Mouse (Mus musculus): ENCODE results near the gene Phlpp1.

Gene Phlpp1

DNA sequence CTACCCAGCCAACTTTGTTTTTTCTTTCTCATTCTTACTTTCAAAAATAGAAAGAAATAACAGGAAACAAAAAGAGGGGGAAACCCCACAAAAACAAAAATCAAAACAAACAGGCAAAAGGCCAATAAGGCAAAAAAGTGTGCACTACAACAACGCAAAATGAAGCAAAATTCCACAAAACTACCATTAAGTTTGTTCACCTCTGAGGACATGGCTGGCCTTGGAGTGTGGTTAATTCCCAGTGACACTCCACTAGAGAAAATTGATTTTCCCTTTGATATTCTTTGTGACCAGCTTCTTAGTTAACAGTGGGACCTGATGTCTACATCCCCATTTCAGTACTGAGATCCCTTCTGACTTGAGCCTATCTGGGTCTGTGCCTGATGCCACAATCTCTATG, 202.1 kb downstream of the Phlpp1 start:
- in situ Hi-C loops (cut with MboI, MseI): no loop called here

DNA sequence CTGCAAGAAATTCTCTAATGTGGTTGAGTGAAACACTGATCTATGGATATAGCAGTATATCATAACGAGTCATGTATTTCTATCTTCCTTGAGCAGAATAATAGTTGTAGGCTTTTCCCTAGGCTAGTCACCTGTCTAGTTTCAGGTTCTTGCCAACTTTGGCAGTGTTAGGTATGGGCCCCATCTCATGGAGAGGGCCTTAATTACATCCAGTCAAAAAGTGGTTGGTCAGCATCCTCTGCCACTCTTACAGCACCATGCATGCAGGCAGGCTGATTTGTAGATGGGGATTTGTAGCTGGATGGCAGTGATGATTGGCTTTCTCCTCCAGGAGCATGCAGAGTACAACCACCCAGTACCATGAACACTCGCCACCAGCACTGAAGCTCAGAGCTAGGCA, 202.7 kb downstream of the Phlpp1 start:
- in situ Hi-C loops (cut with MboI, MseI): no loop called here

GRCm38 (mm10) chr1:106374971-106375370, 203.4 kb downstream of the Phlpp1 start:
- in situ Hi-C loops (cut with MboI, MseI): no loop called here

- in situ Hi-C loops (cut with MboI, MseI): no loop called here
Observed at GRCm38 (mm10) chr1:106376003-106376402, 204.5 kb downstream of the Phlpp1 start.

GRCm38 (mm10) chr1:106380465-106380864, 208.9 kb downstream of the Phlpp1 start:
- in situ Hi-C loops (cut with MboI, MseI): no loop called here

- in situ Hi-C loops (cut with MboI, MseI): loop anchor here in 1 of 2 experiments (5.0 kb wide), 1 partner anchor 219 kb away; no protein-coding TSS in a partner anchor
Observed at GRCm38 (mm10) chr1:106386542-106386941, 215.0 kb downstream of the Phlpp1 start.

- in situ Hi-C loops (cut with MboI, MseI): loop anchor here in 1 of 2 experiments (5.0 kb wide), 1 partner anchor 220 kb away; no protein-coding TSS in a partner anchor
Observed at GRCm38 (mm10) chr1:106387264-106387663, 215.7 kb downstream of the Phlpp1 start.

DNA sequence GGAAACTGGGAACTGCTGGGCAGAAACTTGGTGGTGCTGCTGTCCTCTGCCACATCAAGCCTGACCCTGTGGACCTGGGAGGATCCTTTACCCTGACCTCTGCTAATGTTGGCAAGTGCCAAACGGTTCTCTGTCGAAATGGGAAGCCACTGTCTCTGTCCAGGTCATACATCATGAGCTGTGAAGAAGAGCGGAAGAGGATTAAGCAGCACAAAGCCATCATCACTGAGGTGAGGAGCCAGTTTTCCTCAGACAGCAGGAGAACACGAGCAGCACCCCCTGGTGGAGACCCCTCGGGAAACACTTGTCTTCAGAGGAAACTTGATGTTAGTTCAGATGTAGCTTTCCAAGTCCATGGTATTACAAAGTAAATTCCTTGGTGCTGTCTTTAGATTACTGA, 218.1 kb downstream of the Phlpp1 start:
- in situ Hi-C loops (cut with MboI, MseI): loop anchor here (5.0 kb wide), 5 partner anchors 222 to 497 kb away; no protein-coding TSS in a partner anchor

DNA sequence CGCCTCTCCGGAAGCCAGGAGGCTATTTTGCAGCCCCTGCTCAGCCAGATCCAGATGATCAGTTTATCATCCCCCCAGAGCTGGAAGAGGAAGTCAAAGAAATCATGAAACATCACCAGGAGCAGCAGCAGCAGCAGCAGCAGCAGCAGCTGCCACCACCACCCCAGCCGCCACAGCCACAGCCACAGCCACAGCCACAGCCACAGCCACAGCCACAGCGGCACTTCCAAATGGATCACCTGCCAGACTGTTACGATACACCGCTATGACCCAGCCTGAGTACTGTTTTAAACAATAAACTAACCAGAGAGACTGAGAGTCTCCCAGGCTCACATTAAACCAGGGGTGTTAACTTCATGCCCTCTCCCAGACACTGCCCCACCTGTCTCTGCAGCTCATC, 221.5 kb downstream of the Phlpp1 start:
- in situ Hi-C loops (cut with MboI, MseI): loop anchor here (5.0 kb wide), 5 partner anchors 226 to 501 kb away; no protein-coding TSS in a partner anchor

GRCm38 (mm10) chr1:106394678-106395077, 223.1 kb downstream of the Phlpp1 start:
- in situ Hi-C loops (cut with MboI, MseI): loop anchor here (5.0 kb wide), 5 partner anchors 227 to 502 kb away; no protein-coding TSS in a partner anchor

GRCm38 (mm10) chr1:106395476-106395875, 223.9 kb downstream of the Phlpp1 start:
- in situ Hi-C loops (cut with MboI, MseI): no loop called here

DNA sequence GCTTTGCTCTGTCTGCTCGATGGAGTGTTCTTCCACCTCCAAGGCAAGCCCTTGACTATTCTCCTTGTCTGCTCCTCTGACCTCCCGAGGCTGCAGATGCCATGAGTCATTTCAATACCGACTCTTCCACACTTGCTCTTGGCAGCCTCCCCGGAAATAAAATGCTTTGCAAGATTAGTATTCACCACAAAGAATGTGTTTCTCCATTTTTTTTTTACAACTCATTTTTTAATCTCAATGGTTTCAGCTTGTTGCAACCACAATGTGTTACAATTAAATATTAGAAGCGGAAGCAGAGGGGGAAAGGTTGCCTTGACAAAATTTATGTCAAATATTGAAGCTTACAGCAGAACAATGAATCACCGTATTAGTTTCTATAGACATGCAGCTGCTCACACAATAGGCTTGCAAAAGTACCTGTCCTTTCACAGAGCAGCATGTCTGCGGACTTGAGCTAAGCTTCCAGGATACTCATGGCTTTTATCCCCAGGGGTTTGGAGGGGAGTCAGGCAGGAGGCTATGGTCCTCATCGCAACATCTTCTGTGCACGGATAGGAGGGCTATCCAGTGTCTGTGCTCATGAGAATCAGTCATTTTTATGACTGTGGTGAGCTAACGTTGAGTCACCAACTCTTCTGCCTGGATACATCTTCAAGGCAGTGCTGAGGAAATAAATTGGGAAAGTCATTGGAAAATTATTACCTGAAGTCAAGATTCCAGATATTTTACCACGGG, 229.5 kb downstream of the Phlpp1 start:
- in situ Hi-C loops (cut with MboI, MseI): loop anchor here in 1 of 2 experiments (5.0 kb wide), 1 partner anchor 619 kb away; the partner anchor contains the start of gene Tnfrsf11a

DNA sequence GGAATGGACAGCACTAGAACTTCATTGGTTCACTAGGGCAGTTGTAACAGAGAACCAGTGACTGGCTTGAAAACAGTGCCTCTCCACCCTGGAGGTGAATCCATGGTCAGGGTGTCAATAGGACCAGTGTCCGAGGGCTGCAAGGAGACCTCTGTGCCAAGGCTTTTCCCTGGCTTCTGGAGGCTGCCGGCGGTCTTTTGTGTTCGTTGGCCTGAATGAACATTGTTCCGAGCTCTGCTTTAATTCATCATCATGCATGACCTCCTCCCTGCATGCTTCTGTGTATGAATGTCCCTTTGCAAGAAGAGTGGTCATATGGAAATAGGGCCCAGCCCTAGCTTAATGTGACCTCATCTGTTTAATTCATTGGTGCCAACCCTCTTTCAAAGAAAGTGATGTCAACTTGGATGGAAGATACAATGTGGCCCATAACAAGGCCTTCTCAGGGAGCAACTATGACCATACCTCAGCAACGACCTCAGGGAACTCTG, 231.5 kb downstream of the Phlpp1 start:
- in situ Hi-C loops (cut with MboI, MseI): loop anchor here in 1 of 2 experiments (5.0 kb wide), 1 partner anchor 621 kb away; the partner anchor contains the start of gene Tnfrsf11a

GRCm38 (mm10) chr1:106406852-106407251, 235.3 kb downstream of the Phlpp1 start:
- in situ Hi-C loops (cut with MboI, MseI): loop anchor here in 1 of 2 experiments (5.0 kb wide), 1 partner anchor 410 kb away; no protein-coding TSS in a partner anchor

DNA sequence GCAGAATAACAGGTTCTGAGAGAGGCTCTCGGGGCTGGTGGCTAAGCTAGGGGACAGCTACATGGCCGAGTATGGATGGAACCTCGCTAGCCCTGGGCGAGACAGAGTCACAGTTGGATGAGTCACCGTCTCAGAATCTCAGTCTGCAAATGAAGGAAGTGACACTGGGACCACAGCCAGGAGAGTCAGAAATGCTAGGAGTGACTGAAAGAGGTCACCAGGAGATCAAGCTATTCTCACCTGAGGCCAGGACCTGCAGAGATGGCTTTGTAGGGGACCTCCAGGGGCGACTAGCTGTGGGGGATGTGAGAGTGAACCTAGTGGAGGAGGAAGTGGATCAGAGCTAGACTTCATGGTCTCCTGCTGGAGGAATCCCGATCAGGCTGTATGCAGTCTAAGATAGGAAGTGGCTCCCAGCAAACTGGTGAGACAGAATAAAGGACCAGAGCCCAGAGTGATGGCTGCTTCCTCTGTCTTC, 236.4 kb downstream of the Phlpp1 start:
- in situ Hi-C loops (cut with MboI, MseI): loop anchor here in 1 of 2 experiments (5.0 kb wide), 1 partner anchor 409 kb away; no protein-coding TSS in a partner anchor

DNA sequence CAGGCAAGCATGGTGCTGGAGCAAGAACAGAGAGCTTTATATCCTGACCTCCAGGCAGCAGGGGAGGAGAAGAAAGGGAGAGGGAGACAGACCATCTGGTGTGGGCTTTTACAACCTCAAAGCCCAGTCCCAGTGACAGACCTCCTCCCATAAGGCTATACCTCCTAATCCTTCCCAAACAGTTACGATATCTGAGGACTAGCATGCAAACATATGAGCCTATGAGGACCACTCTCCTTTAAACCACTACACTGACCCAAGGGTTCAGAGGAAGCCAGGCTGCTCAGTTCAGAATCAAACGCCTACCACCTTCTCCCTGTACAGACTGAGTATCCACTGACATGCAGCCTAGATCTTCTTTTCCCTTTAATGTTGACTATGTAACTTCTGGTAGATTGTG, 239.3 kb downstream of the Phlpp1 start:
- in situ Hi-C loops (cut with MboI, MseI): no loop called here

DNA sequence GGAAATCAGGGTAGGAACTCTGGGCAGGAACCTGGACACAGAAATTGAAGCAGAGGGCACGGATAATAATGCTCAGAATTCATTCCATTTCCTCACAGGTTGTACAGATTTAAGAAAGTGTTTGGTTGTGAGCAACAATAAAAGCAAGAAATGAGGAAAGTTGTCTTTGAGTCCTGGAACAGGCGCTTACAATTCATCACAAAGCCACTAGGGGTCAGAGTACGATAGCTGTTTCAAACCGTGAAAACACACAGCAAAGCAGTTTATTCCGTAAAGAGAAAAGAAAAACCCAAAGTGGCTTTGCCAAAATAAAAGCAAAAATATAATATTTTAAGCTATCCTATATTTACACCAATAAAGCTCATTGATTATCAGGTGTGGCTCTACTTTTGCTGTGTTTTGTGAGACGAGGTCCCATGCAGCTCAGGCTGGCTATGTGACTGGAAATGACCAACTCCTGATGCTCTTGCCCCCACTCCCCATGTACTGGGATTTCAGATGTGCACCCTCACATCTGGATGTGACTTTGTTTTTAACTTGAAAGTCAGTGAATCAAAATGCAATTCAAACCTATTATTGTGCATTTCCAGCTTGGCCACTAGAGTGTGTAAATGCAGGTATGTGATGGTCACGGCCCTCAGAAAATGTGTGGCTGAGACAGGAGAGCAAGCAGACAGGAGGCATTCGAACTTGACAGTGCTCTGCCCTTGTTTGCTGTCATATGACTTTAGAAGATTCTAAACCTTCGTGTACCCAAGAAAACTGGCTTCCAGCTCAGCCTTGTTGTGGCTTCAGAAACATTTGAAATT, 253.8 kb downstream of the Phlpp1 start:
- in situ Hi-C loops (cut with MboI, MseI): loop anchor here (5.0 kb wide), 3 partner anchors 302 to 387 kb away; no protein-coding TSS in a partner anchor

DNA sequence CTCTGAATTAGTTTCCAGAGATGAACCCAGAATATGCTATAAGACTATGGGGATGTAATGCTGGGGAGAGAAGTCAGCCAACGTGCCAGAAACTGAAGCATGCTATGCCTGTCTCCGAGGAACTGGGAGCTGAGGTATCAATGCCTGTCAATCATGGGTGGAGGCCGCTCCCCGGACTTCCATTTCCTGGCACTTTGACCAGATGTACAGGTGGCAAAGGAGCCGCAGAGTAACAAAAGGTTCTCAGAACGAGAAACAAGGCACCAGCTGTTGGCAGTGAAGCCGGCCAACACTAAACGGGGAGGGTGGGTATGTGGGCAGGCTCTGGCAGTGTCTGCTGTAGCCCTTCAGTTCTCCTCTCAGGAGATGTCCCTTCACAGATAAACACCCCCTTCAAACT, 256.6 kb downstream of the Phlpp1 start:
- in situ Hi-C loops (cut with MboI, MseI): loop anchor here (5.0 kb wide), 3 partner anchors 299 to 384 kb away; no protein-coding TSS in a partner anchor

GRCm38 (mm10) chr1:106428580-106428979, 257.0 kb downstream of the Phlpp1 start:
- in situ Hi-C loops (cut with MboI, MseI): loop anchor here (5.0 kb wide), 3 partner anchors 299 to 384 kb away; no protein-coding TSS in a partner anchor

- in situ Hi-C loops (cut with MboI, MseI): loop anchor here in 1 of 2 experiments (5.0 kb wide), 1 partner anchor 74 kb away; no protein-coding TSS in a partner anchor
Observed at GRCm38 (mm10) chr1:106433580-106433979, 262.0 kb downstream of the Phlpp1 start.

Measured in T-helper 17 cell (primary cell).